Mouse (Mus musculus): Measurements from ENCODE around the gene Magt1.

DNA sequence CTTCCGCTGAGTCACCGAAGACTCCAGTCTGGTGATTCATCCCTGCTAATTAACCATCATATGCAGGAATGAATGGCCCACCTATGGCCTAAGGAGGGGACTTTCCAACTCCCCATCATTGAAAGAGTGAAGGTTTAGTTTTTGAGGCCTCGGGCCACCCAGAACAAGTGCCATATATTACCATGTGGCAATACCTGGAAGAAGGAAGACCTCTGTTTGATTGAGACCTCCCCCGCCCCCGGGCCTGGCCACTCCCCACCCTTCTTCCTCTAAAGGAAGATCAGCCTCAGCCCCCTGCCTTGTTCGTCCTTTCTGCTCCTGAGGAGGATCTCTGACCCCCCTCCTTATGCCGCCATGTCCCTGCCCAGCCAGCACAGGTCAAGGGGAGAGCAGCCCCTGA is 72.5 kb downstream of the Magt1 start:
- no peak for TF ChIP-seq CTCF (IDR thresholded peaks at IDR 0.05)
- TF ChIP-seq EP300 (IDR thresholded peaks at IDR 0.05), result no peak
